Mouse (Mus musculus): Measurements from ENCODE around the gene Erbin. TPM values are rescaled to one million over a fixed set of nuclear protein-coding genes. Genes with fewer than 3 reads are reported as not detected.
A peak's percentile ranks its signal among the peaks of the same experiment; 100 is the strongest.

Erbin gene
- total RNA-seq, 2 experiments from 2014 or later, result 32.5 to 39.5 TPM

DNA sequence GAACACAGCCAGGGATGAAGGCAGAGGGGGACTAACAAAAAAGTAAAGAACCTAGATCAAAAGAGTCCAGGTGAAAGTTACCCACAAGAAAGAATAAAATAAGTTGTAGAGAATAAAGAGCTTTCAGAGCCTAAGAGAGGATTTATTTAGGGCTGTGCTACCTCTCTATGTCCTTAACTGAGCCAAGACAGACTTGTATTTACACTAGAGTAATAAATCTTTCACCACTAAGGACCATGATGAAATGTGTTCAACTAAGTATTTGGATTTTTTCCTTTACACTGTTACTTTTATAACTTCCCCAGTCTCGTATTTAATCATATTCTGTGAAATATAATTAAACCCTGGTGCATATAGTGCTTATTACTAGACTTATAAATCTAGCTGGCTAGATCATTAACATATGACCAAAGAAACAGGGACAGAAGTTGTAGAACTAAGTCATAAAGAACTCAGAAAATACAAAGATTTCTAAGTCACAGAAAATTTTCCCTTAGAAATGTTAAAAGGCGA, 90.6 kb downstream of the Erbin start:
- intact Hi-C loops (cut with DNase I), result no loop called here
- no peak for DNase-seq (ENCODE audit: low spot score in 2 of 2)

DNA sequence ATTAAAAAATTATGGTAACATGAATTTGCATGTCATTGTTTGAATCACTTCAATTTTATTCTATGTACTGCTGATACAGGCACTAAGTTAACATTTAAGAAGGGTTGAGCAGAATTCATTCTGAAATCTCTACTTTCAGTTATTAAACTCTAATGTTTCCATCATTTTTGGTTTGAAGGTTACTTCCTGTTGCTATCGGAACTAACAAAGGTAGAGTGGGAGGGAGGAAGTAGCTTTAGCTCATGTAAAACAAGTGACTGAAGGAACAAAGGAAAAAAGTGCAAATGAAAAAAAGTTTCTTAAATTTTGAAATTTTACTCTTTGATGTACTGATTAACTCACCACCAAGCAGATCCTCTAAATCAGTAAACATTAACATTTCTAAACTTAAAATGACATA, 98.0 kb downstream of the Erbin start:
- DNase-seq (ENCODE audit: low spot score in 2 of 2), result no peak
- intact Hi-C loops (cut with DNase I), result no loop called here

DNA sequence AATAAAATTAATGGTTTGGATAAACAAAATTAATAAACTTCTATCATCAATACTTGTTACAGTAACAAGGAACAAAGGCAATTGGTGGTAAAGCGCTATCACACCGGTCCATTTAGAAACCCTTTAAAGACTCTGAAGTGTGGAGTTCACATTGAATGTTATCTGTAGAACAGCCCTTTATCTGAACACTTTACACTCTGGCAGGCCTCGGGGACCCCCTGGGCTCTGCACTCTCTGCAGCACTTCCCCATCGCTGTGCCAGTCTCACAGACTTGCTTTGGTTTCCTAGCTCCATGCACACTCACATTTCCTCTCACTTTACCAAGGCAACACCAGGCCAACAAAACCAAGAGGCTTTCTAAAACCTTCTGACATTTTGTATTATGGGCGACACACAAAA, 100.9 kb downstream of the Erbin start:
- DNase-seq (ENCODE audit: low spot score in 2 of 2), result no peak
- intact Hi-C loops (cut with DNase I), result no loop called here

- DNase-seq (ENCODE audit: low spot score in 2 of 2), result no peak
- intact Hi-C loops (cut with DNase I), result no loop called here
These were observed 102.4 kb downstream of the Erbin start for GRCm38 (mm10) chr13:103817935-103818334.

DNA sequence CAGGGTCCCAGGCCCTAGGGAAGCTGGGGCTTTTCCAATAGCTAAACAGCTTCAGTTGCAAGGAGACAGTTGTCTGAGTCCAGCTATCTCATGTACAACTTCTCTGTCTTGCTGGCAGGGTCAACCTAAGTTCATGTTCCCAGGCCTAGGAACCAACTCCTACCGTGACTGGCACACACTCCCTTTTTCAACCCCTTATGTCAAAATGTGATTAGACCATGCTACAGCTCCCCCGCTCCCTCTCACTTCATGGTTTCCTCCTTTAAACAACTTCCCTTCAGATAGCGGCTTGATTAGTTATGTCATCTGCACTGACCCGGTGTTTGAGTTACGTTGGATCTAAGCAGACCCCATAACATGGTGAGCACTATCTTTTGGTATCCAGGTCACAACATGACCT, 112.8 kb downstream of the Erbin start:
- intact Hi-C loops (cut with DNase I), result loop anchor here (2.0 kb wide), 1 partner anchor 179 kb away; no protein-coding TSS in a partner anchor
- DNase-seq (ENCODE audit: low spot score in 2 of 2), result no peak

GRCm38 (mm10) chr13:103806210-103806851, 114.0 kb downstream of the Erbin start:
- DNase-seq (ENCODE audit: low spot score in 2 of 2), result peak; percentile 65 to 90
- intact Hi-C loops (cut with DNase I), result loop anchor here (2.0 kb wide), 1 partner anchor 180 kb away; no protein-coding TSS in a partner anchor

DNA sequence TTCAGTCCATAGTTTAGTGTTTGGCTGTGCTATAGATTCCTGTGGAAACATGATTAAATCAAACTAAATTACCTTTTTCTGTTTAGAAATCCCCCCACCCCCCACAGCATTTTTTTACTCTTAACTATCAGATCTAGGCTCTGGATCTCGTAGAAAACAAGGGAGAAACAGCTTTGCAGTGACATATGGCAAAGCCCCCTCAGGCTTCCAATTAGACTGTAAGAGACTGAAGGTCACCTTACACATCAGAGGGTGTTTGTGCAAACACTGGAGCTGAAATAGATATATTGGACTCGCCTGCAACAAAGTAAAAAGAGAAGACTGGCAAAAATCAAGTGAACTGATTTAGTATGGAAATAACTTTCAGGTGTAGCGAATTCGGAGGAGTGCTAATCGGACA, 116.6 kb downstream of the Erbin start:
- intact Hi-C loops (cut with DNase I), result no loop called here
- no peak for DNase-seq (ENCODE audit: low spot score in 2 of 2)

GRCm38 (mm10) chr13:103801021-103801420, 119.3 kb downstream of the Erbin start:
- DNase-seq (ENCODE audit: low spot score in 2 of 2), result no peak
- intact Hi-C loops (cut with DNase I), result no loop called here

DNA sequence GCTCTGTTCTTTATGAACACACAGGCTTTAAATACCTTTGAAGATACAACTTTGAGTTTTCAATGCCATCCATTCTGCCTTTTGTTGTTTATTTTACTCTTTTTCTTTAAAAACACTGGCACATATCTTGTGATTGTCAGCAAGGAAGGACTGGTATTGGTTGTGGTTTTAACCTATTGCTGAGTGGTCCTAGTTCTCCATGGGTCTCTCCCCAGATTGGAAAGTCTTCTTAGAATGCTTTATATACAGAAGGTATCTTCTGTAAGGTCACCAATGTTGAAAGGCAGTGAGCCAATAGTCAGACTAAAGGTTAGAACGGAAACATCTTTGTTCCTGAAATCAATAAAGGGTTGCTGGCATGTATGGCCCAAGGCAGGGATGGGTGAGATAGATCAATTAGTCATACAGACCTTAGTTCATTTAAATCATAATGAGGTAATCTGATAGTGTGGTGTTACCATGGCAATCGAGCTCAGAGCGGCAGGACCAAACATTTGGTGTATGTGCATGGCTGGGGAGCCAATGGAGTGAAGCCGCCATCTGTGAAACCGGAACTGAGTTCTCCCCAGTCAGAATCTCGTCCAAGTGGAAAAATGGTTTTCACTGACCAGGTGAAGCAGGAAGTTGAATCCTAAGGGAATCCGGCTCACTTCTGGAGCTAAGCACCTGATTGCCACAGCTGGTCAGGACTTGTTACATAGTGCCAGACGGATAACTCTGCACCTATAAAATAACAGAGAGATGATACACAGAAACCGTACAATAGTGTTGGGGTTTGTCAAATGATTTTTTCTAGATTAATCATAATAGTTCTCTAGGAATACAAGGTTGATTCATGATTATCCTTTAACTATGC, 125.4 kb downstream of the Erbin start:
- intact Hi-C loops (cut with DNase I), result no loop called here
- DNase-seq (ENCODE audit: low spot score in 2 of 2), result no peak

DNA sequence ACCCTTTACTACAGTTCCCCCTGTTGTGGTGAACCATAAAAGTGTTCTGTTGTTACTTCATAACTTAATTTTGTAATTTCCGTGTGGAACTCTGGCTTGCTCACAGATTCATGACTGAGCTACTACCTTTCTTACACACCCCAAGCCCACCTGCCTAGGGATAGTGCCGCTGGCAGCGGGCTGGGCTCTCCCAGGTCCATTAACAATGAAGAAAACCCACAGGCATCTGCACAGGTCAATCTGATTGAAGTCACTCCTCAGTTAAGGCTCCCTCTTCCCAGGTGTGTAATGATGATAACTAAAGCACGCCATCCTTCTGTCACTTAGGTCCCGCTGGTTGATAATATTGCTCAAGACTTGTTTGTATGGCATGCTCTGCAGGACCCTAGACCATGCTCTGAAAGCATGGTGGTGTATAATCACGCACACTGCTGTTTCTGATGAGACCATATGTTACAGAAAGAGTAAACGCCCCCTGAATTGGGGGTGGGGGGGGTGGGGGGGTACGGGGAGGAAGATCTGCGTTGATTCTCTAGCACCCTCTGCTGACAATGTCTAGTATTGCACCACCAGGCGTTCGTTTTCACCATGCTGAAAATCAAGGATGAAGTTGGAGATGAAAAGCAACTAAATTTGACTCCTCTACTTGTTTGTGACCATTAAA, 140.3 kb downstream of the Erbin start:
- intact Hi-C loops (cut with DNase I), result loop anchor here (2.0 kb wide), 1 partner anchor 77 kb away; no protein-coding TSS in a partner anchor
- peak; percentile 19 to 44 for DNase-seq (ENCODE audit: low spot score in 2 of 2)

DNA sequence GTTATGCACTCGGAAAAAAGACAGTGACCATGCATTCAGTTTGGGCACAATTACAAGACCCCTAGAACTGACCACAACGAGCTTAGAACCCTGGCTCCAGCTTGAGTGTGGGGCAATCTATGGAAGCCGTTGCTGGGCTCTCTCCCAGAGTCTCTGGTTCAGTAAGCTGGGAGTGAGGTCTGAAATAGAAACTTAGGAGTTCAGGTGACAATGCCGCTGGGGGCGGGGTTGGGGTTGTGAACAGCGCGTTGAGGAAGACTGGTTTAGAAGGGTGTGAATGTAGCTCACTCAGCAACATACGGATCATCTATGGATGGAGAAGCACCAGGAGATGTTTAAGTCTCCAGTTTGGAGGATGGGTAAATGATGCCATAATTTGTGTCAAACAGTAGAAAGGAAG, 143.2 kb downstream of the Erbin start:
- intact Hi-C loops (cut with DNase I), result no loop called here
- DNase-seq (ENCODE audit: low spot score in 2 of 2), result no peak

GRCm38 (mm10) chr13:103774119-103774757, 146.1 kb downstream of the Erbin start, which contains the start of gene Srek1:
TSS of gene Srek1 (minus strand) at chr13:103774608.
- intact Hi-C loops (cut with DNase I), result loop anchor here (2.0 kb wide), 1 partner anchor 147 kb away; the partner anchor contains the start of gene Erbin

DNA sequence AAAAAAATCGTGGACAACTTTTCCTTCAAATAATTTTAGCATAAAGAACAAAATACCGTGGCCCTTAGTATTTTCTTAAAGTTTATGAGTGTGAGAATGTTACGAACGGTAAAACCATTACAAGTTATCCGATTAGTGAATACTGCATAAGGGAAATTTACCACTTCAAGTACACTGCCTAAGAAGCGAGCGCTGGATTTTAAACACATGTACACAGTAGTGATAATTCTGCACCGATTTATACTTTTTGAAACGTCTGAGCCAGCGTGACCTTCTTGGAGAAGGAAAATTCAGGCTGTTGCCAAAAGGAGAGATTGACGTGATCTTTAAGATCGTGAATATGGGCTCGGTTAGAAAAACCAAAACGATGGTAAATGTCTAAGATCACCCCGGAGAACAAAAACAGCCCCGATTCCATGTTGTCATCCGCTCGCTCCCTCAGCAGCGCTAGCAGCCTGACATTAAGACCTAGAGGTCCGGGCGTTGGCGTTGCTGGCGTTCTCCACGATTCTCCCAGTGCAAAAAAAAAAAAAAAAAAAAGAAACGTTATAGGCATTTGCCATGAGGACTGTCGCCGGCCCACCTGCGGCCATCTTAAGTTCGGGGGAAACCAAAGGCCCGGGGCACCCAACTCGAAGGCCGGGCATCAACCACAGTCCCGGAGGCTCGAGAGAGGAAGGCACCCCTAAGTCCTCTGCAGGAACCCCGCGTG, 146.8 kb downstream of the Erbin start:
- intact Hi-C loops (cut with DNase I), result loop anchor here (2.0 kb wide), 1 partner anchor 147 kb away; the partner anchor contains the start of gene Erbin
- no peak for DNase-seq (ENCODE audit: low spot score in 2 of 2)

More at GRCm38 (mm10) chr13:103774119-103774757, 146.1 kb downstream of the Erbin start, which contains the start of gene Srek1:
- peak; percentile 96 for DNase-seq (ENCODE audit: low spot score in 2 of 2)

DNA sequence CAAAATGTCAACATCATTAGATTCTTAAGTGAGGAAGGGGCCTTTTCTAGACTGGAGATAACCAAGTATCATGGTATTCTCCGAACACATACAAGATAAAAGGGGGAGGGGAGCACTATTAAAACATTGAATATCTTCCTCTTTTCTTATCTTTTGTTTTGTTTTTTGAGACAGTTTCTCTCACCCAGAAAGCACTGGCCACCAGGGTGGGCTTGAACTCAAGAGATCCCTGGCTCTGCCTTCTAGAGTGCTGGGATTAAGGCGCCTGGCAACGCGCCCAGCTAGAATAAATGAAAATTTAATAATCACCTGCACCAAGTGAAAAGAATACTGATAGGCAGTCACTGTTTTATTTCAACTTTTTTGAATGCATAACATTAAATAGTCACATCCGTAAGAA, 147.4 kb downstream of the Erbin start:
- DNase-seq (ENCODE audit: low spot score in 2 of 2), result no peak
- intact Hi-C loops (cut with DNase I), result no loop called here

- intact Hi-C loops (cut with DNase I), result no loop called here
- no peak for DNase-seq (ENCODE audit: low spot score in 2 of 2)
These were observed 149.5 kb downstream of the Erbin start for GRCm38 (mm10) chr13:103770821-103771220.

All from left cerebral cortex, postnatal 25 days (tissue).